Mouse (Mus musculus) adrenal gland, postnatal 4 days (tissue): ENCODE measurements at regions not wholly inside any gene's neighbourhood (a gene's known extent, or its start where the extent isn't known, plus 50 kb on each side); places are given as distances from the start of the nearest gene placed in this dataset.

Source experiments
- DNase-seq, 2 experiments: peaks; one replicate each; pipeline ENCODE4 v3.0.0; 2021 to 2022; ENCODE audit warnings: low spot score in 2 of 2, mixed read lengths in 2 of 2

DNA sequence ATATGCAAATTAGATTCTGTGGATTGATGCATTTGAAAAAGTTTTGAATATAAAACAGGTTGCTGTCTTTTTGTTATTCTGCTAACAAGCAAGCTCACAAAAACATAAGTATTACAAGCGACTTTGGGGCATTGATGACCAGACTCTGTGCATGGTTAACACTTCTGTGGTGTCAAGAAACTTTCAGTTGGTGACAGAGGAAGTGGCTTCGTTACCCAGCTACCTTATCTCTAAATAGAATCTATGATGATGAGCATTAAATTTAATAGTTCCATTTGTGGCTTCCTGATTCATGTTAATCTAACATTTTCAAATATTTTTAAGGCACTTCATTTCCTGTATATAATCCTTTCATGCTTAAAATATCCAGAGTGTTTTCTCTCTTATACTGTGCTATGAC is 100.8 kb downstream of the Tm2d1 start:
- no peak for DNase-seq

DNA sequence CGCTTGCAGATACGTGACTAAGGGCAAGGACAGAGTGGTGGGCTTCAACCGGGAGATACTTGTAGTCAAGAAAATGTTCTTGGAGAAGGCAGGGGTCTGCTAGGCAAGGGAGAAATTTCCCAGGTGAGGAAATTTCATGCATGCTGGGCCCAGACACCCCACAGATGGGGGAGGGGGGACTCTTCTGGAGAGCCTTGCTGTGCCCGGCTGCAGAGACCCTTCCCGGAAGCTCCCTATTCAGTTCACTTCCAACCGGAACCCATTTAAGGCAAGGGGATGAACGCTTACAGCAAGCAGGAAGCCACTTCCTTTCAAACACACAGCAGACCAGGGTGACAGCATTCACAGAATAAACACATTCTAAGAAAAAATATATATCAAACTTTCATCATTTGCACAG is 124.8 kb downstream of the Tm2d1 start:
- DNase-seq = no peak

DNA sequence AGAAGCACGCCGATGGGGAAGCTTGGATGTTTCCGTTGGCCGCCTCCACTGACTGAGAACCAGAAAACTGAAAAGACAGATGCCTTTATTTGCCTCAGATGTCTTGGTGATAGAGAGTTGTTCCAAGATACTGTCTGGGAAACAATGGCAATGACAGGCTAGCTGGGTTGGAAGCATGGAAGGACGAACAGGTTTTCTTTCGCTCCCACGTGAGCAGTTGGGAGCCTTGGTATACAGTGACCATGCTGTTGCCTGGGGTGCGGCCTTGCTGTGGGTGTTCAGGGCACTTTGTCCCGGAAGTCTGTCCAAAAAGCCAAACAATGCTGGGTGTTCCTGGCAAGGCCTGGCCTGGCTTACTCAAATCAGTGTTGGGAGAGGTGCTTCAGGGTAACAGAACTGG is 125.4 kb downstream of the Tm2d1 start:
- no peak for DNase-seq

DNA sequence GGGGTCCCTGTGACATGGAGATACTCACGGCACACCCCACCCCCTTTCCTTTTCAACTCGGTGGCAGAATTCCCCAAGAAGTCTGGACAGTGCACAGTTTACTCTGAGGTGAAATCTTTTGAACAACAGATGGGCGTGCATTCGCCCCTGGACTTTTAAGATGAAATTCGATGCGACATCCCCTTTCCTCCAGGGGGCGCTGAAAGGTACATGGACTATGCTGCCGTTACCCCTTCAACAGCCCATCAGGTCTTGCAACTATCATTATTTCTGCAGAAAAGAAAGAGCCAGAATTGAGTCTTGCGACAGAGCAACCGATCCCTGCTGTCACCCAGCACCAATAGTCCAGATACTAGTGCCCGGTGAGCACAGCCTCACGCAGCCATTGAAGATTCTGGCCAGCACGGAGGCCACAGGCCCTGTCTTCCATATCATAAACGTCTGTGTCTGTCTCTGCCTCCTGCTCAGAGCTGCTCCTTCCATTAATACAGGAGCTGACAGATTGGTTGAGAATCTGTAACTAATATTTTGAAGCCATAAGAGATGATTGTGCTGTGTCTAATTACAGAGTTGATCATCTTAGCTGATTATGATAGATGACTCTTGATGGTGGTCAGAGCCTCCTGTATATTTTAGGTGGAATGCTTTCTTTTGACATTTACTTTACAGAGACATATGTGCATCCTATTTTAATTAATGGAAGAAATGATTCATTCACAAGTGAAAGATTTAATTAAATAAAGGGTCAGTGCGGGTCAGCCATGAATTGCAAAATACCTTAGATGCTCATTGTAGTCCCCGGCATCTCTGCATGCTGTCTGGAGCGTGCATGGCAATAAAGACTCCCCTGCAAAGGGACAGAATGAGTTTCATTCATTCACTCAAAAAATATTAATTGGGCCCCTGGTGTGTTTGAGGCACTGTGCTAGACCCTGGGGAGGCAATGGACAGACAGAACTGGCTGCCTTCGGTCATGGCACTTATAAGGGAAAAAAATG is 128.0 kb downstream of the Tm2d1 start:
- DNase-seq = peak in 1 of 2 experiments; percentile 10

DNA sequence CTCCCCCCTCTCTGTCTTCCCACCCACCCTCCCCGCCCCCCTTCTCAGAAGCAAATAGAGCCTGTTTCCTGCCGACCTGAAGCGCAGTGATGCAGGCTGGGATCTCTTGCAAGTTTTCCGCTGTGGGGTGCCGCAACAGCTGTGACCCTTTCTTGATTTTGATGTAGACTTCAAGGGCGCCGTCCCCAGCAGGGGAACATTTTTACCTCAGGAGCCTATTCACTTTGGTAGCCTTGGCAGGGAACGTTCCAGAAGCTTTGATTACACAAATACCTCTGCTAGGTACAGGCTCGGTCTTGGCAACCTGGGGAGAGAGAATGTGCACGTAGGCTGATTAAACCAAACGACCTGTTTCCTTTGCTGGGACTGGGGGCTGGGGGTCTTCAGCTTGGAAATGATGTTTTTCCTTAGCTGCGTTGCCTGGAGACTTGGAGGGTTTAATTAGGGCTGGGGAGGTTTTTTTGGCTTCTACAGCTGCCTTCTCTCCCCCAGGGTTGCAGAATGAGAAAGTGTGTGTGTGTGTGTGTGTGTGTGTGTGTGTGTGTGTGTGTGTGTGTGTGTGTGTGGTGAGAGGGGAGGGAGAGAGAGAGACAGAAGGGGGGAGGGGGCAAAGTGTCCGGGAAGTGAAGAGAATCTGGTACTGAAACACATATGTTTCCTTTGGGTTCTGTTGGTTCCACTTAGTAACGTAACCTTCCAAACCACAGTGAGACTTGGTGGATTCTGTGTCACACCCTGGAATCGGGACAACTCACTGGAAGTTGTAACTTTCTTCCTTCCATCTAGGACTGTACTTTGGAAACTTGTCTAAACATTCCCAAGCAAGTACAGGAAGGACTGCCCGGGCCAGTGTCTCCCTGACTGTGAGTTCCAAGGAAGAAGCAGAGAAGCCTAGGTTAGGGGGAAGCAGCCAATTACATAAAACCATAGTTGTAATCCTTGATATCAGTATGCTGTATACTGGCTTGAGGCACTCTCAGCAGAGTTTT is 138.9 kb downstream of the Tm2d1 start:
- DNase-seq = no peak

DNA sequence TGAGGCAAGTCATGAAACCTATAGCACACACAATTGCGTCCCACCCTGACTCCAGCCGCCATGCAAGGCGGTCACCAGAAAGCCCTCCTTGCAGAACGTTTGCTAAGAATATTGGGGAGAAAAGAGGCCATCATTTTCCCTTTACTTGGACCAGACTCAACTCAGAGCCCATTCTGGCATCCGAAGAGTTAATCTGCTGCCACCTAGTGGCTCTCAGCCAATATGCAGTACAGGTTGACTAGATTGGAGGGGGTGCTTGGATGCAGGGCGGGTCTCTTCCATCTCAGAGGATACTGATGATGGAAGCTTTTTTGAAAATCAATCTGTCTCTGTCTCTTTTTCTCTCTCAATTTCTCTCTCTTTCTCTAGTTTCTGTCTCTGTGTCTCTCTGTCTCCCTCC is 139.6 kb downstream of the Tm2d1 start:
- no peak for DNase-seq

DNA sequence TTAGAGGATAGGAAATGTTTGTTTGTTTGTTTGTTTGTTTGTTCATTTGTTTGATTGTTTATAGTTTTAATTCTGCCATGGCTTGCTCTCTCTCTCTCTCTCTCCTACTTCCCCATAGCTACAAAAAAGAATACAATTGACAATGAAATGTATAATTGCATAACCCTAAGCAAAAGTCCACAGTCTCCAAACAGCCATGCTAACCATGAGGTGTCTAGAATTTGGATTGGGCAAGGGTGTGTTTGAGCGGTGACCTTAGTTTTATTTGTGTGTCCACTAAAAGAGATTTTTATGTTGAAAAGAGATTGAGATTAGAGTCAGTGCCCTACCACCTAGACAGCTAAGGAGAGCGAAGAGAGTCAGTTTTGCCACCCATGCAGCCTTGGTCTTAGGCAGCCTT is 141.2 kb downstream of the Tm2d1 start:
- no peak for DNase-seq

DNA sequence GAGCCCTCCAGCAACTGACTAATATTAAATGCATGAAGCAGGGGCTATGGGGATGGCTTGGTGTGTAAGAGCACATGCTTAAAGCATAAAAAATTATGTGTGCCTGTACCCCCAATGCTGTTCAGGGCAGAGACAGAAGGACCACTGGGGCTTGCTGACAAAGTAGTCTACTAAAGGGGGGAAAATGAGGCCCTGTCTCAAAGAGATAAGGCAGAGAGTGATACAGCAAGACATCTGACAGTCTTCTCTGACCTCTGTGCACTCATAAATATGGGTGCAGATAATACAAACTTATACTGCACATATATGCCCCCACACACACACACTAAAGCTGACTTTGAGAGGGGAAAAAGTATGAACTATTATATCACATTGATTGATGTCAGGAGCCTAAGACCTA is 142.8 kb downstream of the Tm2d1 start:
- no peak for DNase-seq

DNA sequence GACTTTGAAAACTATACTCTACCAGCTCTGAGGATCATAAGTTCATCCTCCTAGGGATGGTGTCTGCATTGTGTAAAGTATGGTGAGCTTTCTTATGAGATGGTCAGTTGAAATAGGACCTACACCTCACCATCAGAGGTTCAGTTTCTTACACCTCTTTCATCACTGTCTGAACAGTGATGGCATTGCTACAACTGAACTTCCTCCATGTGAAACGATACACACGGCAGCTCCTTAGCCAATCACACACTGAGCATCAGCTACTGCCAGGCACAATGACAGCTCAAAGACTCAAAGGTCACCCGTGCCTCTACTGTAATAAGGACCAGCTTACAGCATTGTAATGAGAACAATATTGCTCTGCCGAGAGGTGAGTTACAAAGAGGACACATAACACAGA is 145.0 kb downstream of the Tm2d1 start:
- no peak for DNase-seq

DNA sequence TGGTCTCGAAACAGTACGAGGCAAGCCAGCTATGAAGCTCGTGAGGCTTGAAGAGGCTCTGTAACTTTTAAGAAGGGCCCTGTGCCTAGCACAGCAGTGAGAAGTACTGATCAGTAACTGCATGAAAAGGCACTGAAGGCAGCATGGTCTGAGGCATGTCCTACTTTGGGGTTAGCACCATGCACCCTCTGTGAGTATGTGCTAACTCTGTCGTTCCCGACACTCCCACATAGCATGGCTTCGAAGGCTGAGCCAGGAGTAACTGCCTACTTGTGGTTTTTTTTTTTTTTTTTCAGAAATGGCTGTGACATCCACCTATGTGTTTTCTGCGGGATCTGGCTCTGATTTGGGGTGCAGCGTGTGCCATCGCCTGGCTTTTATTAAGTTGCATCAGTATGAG is 145.6 kb downstream of the Tm2d1 start:
- DNase-seq = no peak

DNA sequence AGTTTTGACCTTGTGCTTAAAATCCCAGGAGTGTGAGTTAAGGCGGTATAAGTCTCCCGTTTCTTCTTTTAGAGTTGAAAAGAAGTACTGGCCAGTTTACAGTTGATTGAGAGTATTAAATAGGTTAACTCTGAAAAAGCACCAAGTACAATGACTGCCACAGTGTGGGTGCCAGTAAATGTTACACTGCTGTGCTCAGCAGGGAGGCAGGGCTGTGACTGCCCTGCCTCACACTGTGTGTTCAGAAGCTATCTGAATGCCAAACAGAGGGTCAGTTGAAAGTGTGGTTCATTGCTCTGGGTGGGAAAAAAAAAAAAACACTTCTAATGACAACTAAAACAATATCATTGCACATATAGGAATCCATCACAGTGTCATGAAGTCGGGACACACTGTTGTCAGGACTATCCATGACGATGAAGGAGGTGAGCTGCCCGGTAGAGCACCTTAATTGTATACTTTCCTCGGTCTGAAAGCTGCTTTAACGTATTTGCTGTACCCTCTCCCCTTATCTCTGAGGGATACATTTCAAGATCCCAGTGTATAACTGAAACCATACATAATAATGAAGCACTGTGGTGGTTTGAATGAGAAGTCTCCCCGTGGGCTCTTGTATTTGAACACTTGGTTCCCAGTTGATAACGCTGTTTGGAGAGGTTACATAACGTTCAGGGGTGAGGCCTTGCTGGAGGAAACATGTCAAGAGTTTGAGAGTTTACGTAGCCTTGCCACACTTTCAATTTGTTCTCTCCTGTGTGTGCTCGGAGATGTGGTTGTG is 146.9 kb downstream of the Tm2d1 start:
- DNase-seq = no peak

DNA sequence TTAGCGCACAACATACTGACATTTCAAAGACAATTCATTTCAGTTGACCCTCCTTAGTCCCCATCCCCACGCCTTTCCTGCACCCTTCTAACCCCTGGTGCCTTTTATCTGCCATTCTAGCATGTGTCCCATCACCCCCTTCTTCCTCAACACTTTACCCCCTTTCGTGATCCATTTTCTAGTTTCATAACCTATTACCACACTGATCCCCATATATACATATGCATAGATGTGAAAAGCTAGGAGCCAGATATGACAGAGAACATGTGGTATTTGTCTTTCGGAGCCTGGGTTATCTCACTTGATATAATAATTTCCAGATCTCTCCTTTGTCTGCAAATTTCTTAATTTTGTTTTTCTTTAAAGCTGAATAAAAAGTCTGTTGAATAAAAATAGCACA is 154.9 kb downstream of the Tm2d1 start:
- DNase-seq = no peak

DNA sequence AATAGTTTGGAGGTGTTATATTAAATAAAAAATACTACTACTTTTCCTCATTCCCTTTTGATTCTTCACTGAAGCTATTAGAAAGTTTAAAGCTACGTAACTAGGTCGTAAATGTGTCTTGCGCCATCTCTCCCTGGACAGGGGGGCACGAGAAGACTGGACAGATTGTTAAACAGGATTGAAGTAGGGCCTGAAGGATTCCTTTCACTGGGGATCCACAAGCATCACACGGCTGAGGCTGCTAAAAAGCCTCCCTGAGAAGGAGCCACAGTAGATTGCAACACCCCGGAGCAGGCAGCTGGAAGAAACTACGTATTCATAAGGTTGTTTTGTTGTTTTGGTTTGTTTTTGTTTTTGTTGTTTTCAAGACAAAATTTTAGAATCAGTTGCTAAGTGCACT is 158.7 kb downstream of the Tm2d1 start:
- DNase-seq = no peak

DNA sequence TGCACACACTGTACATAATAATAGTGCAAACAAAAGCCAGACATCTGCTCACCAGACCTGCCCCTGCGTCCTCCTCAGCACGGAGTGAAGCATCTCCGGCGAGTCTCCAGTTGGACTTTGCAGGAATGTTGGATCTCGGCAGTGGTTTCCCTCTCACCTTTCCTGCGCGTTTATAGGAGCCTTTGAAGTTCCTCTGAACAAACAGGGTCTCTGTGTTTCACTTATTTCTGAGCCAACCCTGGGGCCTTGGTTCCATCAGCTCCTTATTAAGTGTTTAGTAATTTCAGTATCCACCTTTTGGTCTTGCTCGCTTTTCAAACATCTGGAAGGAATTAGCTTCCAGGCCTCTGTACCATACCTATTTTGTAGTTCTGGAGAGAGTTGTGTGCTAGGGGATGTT is 159.7 kb downstream of the Tm2d1 start:
- DNase-seq = no peak

DNA sequence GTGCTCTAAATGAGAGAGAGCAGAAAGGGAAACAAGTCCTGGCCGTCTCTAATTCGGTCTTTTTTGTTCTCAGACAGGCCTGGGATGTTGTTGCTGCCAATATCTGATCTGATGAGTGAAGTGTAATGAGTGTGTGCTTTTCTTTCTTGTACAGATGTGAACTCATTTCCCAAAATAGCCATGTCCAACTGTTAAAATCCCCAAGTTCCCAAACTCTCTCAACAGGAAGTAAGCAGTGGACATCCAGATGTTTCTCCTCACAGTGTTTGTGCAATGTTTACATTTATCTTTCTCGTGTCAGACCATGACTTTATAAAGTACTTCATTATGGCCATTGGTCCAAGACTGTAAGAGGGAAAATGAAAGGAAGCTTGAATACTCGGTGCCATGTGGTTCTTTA is 161.5 kb downstream of the Tm2d1 start:
- no peak for DNase-seq

DNA sequence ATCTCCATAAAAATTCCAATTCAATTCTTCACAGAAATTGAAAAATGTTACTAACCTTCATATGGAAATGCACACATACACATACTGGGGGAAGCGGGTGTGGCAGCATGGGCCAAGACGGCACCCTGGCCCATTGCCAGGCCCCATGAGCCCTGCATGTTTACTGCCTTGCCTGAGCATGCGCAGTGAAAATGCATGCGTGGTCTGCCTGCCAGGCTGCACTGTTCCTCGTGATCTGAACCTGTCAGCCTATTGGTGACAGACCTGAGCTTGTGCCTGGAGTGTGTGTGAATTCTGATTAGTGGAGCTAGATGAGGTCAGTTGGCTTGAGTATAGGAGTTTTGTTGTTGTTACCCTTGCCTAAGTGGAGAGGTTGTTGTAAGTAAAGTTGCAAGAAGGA is 167.9 kb downstream of the Tm2d1 start:
- no peak for DNase-seq

DNA sequence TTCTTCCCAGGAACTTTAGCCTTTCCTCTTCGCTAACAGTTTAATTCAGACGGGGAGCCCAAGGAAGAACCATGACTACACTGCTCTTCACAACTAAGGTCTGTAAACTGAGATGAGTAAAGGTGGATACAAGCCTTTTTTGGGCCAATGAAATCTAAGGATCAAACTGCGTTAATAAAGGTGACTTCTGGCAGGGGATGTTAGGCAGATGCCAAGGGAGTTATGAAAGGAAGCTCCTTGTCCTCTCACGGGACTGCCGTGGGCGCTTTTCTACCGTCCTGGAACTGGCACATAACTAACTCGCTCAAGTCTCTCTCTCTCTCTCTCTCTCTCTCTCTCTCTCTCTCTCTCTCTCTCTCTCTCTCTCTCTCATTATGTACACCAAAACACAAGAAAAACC is 175.7 kb downstream of the Tm2d1 start:
- no peak for DNase-seq

DNA sequence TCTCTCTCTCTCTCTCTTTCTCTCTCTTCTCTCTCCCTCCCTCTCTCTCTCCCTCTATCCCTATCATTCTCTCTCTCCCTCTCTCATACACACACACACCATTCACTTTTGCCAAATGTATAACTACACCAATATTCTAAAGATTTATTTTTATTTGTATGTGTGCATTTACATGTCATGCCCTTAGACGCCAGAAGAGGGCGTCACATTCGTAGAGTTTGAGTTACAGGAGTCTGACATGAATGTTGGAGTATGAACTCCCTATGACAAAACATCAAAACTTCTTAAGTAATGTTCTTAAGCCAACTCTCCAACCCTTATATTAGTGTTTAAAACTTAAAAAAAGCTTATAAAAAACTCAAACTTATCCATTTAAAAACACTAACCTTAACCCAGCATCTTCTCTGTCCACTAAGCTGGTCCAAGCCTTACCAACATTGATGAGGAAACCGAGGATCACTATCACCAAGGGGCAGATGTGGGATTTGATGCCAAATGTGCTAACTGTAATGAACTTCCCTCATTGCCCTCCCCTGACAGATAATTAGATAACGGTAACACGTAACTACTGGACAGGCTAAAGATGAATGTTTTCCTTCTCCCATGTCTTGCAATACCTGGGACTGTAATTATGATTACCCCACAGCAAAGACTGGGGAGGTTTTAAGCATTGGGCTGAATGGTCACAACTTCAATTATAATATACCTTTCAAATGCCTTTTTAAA is 176.7 kb downstream of the Tm2d1 start:
- no peak for DNase-seq

DNA sequence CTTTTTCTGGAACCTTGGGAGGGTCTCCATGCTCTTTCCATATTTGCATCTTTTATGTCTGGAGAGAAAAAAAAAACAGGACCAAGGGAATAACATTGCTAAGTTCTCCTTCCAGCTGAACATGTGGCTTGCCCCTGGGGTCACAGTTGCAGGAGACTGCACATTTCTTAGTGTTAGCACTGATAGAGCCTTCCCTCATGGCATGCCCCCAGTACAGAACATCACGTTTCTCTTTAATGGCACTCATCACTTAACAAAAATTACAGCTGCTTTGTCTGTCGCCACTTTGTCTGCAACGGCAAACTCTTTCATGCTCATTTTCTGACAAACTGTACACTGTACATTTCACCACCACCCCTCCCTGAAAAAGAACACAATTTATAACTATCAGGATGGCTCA is 180.0 kb downstream of the Tm2d1 start:
- DNase-seq = no peak

DNA sequence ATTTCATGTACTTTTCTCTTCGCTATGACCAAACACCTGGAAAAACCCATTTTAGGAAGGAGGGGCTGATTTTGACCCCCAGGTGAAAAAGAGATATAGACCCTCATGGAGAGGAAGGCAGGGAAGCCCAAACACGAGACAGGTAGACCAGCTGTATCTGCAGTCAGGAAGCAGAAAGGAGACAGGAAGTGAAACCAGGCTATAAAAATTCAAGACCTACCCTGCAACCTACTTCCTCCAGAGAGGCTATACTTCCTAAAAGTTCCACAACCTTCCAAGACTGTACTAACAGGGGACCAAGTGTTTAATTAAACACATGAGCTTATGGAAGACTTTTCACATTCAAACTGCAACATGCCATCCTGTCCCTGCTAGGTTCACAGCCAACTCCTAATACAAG is 180.9 kb downstream of the Tm2d1 start:
- DNase-seq = no peak

DNA sequence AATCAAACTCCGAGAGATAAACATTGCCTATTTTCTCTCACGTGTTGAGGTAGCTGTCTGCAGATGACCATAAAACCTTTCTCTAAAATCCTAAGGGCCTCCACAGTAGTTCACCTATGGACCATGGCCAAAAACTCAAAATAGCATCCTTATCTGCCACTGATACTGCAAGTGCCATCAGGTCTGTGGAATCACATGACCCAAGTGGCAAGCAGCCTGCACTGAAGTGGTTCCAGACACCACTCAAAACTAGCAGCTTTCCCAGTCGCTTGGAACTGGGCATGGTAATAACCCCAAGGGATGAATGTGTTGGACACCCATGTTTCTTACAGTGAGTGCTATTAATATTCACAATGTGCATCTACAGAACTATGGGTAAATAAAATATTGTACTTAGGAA is 182.0 kb downstream of the Tm2d1 start:
- DNase-seq = no peak
